Mouse (Mus musculus): Measurements from ENCODE around the gene Havcr2.
"Not testable (repeated sequence)": the region's sequence is repeated elsewhere in the genome, so short reads cannot be mapped to it uniquely, and the experiment has no call there.

The Havcr2 gene

DNA sequence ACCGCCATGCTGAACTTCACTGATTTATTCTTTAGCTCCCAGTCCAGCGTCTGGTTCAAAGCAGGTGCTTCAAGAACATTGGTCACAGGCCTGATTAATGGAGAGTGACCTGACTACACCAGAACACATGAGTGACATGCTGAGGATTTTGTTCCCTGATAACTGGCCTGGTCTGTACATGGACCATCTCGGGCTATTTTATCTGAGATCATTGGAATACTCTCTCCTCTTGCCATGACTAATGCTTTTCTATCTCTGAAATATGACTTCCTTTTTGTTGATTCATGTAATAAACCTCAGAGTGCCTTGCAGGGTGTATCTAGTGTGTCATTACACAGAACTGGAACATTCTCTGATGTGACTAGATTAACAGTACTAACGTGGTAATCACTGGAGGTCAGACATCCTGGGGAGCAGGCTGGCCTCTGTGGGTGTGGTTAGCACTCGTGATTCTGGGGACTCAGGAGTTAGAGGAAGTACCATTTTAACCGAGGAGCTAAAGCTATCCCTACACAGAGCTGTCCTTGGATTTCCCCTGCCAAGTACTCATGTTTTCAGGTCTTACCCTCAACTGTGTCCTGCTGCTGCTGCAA is at the start of gene Havcr2:
Gene Havcr2 (plus strand): TSS at position 483 of the 593 bp plus-strand sequence.
- Histone ChIP-seq H3K36me3 (ENCODE audit: control insufficient read depth, insufficient read depth, low read length, poor library complexity, severe bottlenecking) (no peaks in the 10 kb centered on the region), H3K27me3 (ENCODE audit: control insufficient read depth, insufficient read depth, low read length, poor library complexity, severe bottlenecking) (no peaks in the 10 kb centered on the region)
- DNase-seq (ENCODE audit: low read depth, low spot score) = peak; percentile 30

DNA sequence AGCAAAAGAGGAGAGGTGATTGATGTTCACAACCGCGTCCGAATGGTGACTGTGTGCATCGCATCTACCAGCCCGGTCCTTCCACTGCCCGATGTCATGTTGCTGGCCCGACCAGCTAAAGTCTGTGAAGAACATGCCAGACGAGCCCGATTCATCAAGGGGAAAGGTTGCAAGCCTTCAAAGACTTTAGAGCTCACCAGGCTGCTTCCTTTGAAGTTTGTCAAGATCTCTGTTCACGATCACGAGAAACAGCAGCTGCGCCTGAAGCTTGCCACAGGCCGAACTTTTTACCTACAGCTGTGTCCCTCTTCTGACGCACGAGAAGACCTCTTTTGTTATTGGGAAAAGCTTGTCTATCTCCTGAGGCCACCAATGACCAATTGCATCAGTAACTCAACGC is 49.7 kb upstream of the Havcr2 start:
- H3K27me3 ChIP-seq (ENCODE audit: control insufficient read depth, insufficient read depth, low read length, poor library complexity, severe bottlenecking) = no peaks in the 10 kb centered on the region
- DNase-seq (ENCODE audit: low read depth, low spot score) = no peak
- no peaks in the 10 kb centered on the region for H3K36me3 ChIP-seq (ENCODE audit: control insufficient read depth, insufficient read depth, low read length, poor library complexity, severe bottlenecking)

DNA sequence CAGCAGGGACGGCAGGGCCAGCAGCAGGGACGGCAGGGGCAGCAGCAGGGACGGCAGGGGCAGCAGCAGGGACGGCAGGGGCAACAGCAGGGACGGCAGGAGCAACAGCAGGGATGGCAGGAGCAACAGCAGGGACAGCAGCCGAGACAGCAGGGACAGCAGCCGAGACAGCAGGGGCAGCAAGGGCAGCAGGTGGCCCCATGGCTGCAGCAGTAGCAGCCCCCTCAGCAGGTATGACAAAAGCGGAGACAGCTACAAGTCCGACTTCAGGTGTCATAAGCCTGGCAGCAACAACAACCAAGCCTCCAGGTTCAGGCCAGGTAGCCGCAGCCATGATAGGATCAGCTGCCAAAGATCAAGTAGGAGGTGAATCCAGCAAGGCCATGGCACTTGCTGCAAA is 48.0 kb upstream of the Havcr2 start:
- Histone ChIP-seq H3K36me3 (ENCODE audit: control insufficient read depth, insufficient read depth, low read length, poor library complexity, severe bottlenecking) (no peaks in the 10 kb centered on the region), H3K27me3 (ENCODE audit: control insufficient read depth, insufficient read depth, low read length, poor library complexity, severe bottlenecking) (no peaks in the 10 kb centered on the region)
- no peak for DNase-seq (ENCODE audit: low read depth, low spot score)

DNA sequence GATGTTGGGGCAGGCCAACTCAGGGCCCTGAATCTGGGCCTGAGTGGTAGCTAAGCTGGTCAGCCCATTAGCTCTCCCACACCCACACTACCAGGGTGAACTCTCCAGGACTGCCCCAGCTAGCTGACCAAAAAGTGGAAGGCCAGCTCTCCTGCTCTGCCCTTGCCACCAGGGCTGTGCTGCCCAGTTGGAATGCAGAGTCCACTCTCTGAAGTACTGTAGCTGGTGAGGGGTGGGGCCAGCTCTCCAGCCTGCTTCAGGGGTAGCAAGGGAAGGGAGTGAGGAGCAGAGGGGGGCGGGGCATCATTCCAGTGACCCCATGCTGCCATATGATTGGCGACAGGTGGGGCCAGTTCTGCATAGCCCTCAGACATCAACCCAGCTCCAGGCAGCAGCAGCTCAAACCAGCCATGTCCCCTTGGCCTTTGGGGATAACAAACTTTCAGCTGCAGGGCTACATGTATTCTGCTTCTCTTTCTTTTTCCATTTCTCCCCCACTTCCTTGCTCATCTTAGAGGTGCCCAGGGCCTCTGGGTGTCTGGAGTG is 44.6 kb upstream of the Havcr2 start:
- DNase-seq (ENCODE audit: low read depth, low spot score) = no peak
- Histone ChIP-seq H3K27me3 (ENCODE audit: control insufficient read depth, insufficient read depth, low read length, poor library complexity, severe bottlenecking) (no peaks in the 10 kb centered on the region), H3K36me3 (ENCODE audit: control insufficient read depth, insufficient read depth, low read length, poor library complexity, severe bottlenecking) (no peaks in the 10 kb centered on the region)

DNA sequence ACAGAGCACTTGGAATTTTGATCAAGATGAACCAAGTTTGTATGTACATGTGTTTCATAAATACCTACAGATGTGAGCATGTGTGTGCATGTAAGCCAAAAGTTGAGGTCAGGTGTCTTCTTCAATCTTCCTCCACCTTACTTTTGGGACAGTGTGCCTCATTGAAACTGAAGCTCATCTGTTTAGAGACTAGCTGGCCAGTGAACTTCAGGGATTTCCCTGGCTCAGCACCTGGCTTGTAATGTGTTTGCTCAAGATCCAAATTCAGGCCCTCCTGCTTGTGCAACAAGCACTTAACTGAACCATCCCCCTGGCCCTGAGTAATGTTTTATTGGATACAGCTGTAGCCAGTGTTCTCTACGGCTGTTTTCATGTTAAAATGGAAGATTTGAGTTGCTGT is 36.3 kb upstream of the Havcr2 start:
- no peaks in the 10 kb centered on the region for H3K27me3 ChIP-seq (ENCODE audit: control insufficient read depth, insufficient read depth, low read length, poor library complexity, severe bottlenecking)
- no peaks in the 10 kb centered on the region for H3K36me3 ChIP-seq (ENCODE audit: control insufficient read depth, insufficient read depth, low read length, poor library complexity, severe bottlenecking)
- no peak for DNase-seq (ENCODE audit: low read depth, low spot score)

DNA sequence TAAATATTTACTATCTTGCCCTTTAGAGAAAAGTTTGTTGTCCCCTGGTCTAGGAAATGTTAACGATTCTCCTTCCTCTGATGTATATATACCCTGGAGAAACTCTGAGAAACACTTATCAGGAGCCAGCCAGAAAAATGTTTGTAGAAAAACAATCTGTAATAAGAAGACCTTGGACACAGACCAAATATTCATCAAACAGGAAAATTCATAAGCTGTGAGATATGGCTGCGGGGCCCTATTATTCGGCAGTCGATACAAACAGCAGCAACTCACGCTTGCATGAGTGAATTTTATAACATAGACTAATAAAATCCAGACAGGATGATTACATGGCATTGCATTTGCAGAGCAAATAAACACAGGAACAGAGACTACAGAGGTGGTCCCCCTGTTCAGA is 35.9 kb upstream of the Havcr2 start:
- no peak for DNase-seq (ENCODE audit: low read depth, low spot score)
- H3K36me3 ChIP-seq (ENCODE audit: control insufficient read depth, insufficient read depth, low read length, poor library complexity, severe bottlenecking) = no peaks in the 10 kb centered on the region
- no peaks in the 10 kb centered on the region for H3K27me3 ChIP-seq (ENCODE audit: control insufficient read depth, insufficient read depth, low read length, poor library complexity, severe bottlenecking)

DNA sequence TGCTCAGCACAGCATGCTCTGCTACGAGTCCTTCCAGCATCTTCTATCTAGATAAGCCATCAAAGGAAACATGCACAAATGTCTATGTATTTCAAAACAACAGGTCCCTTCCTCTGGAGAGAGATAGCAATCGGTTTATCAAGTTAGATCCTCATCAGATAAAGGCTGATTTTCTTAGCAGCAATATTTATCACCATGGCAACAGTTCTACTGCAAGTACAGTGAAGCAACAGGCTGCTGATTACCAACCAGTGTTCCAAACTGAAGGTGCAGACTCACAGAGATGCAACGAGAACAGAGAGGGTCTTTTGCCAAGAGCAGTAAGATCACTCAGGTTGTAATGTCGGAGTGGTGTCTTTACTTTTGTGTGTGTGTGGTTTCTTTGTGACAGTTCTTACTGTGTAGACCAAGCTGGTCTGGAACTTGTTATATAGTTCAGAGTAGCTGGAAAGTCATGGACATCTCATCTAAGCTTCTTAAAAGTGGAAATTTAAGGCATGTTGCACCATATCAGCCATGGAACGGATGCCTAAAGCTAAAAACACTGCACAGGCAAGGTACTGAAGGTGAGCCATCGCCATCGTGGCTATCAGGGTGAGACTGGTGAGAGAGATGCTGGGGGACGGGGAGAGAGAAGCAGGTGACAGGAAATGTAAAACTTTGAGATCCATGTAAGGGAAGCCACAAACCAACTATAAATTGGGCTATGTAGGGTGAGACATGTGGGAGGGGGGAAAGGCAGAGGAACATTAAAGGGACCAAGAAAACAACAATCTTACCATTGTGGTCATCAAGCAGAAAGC is 33.4 kb upstream of the Havcr2 start:
- H3K27me3 ChIP-seq (ENCODE audit: control insufficient read depth, insufficient read depth, low read length, poor library complexity, severe bottlenecking) = no peaks in the 10 kb centered on the region
- no peak for DNase-seq (ENCODE audit: low read depth, low spot score)
- H3K36me3 ChIP-seq (ENCODE audit: control insufficient read depth, insufficient read depth, low read length, poor library complexity, severe bottlenecking) = no peaks in the 10 kb centered on the region

DNA sequence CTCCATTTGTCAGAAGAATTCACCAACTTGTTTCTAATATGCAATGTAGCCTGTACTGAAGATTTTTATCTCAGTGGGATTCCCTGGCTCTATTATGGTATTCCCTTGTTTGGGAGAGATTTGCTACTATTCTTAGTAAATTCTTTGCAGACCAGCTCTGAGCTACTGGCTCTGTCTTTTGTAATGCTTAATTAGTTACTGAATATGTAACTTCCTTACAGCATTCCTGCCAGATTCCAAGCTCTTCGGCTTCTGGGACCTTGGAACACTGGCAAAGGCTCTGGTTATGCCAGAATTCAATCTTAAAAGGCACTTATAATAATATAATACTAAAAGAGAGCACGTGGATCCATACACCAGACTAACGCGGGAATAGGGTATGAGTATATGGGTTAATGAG is 26.6 kb upstream of the Havcr2 start:
- H3K27me3 ChIP-seq (ENCODE audit: control insufficient read depth, insufficient read depth, low read length, poor library complexity, severe bottlenecking); H3K36me3 ChIP-seq (ENCODE audit: control insufficient read depth, insufficient read depth, low read length, poor library complexity, severe bottlenecking); DNase-seq (ENCODE audit: low read depth, low spot score): not testable (repeated sequence)

DNA sequence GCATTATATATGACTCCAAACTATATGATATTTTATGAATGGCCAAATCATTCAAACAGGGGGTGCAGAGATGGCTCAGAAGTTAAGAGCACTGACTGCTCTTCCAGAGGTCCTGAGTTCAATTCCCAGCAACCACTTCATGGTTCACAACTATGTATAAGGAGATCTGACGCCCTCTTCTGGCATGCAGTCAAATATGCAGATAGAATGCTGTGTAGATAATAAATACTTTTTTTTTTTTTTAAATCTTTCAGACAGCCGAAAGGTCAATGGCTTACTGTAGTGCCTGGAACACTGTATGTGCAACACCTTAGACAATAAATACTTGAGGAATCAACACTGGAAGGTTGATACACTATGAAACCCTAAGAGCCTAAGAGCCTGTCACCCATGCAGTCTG is 24.6 kb upstream of the Havcr2 start:
- no peak for DNase-seq (ENCODE audit: low read depth, low spot score)
- H3K36me3 ChIP-seq (ENCODE audit: control insufficient read depth, insufficient read depth, low read length, poor library complexity, severe bottlenecking) = no peaks in the 10 kb centered on the region
- no peaks in the 10 kb centered on the region for H3K27me3 ChIP-seq (ENCODE audit: control insufficient read depth, insufficient read depth, low read length, poor library complexity, severe bottlenecking)

DNA sequence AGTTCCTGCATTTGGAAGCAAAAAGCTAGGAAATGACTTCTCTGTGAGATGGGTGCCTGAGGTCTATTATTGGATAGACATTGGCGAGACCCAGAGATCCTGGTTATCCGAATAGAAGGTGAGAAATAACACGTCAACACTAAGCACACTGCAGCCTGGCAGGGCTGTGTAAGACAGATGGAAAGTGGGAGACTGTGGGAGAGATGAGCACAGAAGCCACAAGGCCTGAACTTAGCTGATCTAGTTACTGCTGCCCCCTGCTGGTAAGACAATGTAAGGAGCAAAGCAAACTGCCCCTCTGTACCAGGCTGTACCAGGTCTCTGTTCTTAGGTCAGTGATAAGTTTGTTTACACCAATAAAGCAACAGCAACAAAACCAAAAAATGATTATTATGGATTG is 23.6 kb upstream of the Havcr2 start:
- peak; percentile 92 for DNase-seq (ENCODE audit: low read depth, low spot score)
- Histone ChIP-seq H3K36me3 (ENCODE audit: control insufficient read depth, insufficient read depth, low read length, poor library complexity, severe bottlenecking) (no peaks in the 10 kb centered on the region), H3K27me3 (ENCODE audit: control insufficient read depth, insufficient read depth, low read length, poor library complexity, severe bottlenecking) (no peaks in the 10 kb centered on the region)

DNA sequence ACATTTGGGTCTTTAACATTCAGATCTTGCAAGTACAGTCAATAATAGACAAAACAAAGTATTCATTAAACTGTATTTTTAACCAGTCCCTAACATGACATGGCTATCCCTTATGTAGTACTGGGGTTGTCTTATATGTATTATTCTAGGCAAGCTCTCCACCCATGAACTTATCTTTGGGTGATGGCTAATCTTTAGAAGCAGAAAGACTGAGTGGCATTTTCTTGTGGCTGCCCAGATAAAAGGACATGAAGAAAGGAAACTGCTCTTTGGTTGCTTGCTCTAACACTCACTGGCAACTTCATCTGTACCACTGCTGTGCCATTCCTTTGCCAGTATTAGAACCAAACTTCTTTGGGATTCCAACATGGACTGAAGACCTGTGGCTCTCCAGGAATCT is 19.4 kb upstream of the Havcr2 start:
- Histone ChIP-seq H3K36me3 (ENCODE audit: control insufficient read depth, insufficient read depth, low read length, poor library complexity, severe bottlenecking) (peaks cover 2% of the 10 kb centered on the region; the same call in 1 of the 2 replicates), H3K27me3 (ENCODE audit: control insufficient read depth, insufficient read depth, low read length, poor library complexity, severe bottlenecking) (no peaks in the 10 kb centered on the region)
- no peak for DNase-seq (ENCODE audit: low read depth, low spot score)

DNA sequence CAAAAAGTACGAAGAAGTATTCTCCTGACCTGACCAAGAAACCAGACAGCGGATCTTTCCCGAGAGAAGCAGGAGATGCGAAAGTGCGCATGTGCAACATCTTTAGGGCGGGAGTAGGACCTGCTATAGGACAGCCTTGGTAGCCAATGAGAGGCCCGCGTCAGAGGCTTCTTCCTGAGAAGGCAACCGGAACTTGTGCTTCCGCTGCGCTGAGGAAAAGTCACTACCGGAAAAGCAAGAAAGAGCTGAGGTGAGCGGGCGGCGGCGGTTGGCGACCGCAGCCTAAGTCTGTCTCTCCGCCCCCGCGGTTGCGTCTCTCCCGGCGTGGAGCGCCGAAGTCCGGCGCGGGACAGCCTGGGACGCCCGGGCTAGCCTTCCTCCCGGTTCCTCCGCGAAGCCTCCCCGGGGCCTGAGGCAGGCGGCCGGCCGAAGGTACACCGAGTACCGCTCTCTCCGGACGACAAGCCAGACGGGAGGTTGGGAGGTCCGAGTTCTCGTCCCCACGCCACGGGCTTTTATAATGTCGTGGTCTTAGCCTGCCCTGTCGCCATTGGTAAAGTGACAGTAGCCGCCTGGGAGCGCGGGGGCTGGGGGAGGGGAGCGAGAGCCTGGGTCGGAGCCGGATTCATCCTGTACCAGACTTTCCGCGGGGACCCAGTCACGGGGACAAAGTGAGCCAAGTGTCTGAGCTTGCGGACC is 17.8 kb upstream of the Havcr2 start, which contains the start of gene Med7:
Gene Med7 (plus strand): TSS at position 166 of the 699 bp plus-strand sequence.
- Histone ChIP-seq H3K27me3 (ENCODE audit: control insufficient read depth, insufficient read depth, low read length, poor library complexity, severe bottlenecking) (no peaks in the 10 kb centered on the region), H3K36me3 (ENCODE audit: control insufficient read depth, insufficient read depth, low read length, poor library complexity, severe bottlenecking) (peaks cover 6% of the 10 kb centered on the region; the same call in 1 of the 2 replicates)
- peak; percentile 96 for DNase-seq (ENCODE audit: low read depth, low spot score)

DNA sequence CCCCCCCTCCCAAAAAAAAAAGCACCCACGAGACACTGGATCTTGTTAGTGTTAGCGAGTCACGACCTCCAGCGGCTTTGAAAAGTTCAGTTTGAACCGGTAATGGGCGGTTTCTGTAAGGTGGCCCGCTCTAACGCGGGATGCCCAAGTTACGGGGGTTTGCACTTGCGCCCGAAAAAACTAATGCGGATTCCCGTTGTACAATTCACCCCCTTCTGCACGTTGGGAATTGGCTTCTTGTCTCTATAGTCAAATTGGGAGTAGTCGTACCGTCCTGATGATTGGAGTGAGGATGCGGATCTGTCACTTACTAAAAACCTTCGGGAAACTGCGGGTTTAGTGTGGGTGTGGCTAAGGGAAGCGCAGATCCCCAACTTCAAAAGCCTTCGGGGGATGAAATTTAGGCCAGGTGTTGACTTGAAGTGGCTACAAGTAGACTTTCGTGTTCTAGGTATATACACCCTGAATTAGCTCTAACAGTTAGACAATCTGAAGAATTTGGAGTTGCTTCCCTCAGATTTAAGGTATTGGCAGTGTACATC is 17.2 kb upstream of the Havcr2 start:
- Histone ChIP-seq H3K36me3 (ENCODE audit: control insufficient read depth, insufficient read depth, low read length, poor library complexity, severe bottlenecking) (peaks cover 6% of the 10 kb centered on the region; the same call in 1 of the 2 replicates), H3K27me3 (ENCODE audit: control insufficient read depth, insufficient read depth, low read length, poor library complexity, severe bottlenecking) (no peaks in the 10 kb centered on the region)
- peak; percentile 73 for DNase-seq (ENCODE audit: low read depth, low spot score)

DNA sequence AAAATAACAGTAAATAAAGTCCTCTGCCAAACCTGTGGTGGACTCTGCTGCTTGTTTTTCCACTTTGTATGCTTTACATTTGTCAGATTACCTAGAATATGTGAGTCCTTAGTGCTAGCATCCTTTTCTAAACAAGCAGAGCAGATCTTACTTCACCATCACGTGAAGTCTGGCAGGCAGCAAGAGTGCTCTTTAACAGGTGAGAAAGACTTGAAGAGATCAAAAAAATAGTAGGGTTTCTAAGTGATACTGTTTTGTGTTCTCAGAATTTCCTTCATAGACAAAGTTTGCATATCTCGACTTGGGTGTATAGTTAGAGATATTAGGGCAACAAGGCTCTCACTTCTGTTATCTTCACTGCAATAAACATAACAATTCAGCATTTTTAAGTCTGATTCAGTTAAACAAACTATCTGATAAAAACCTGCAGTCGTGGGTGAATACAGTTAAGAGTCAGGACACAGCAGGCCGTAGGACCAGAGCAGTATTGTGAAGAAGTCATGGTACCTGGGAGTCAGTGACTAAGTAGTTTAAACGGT is 15.7 kb upstream of the Havcr2 start:
- DNase-seq (ENCODE audit: low read depth, low spot score) = no peak
- Histone ChIP-seq H3K36me3 (ENCODE audit: control insufficient read depth, insufficient read depth, low read length, poor library complexity, severe bottlenecking) (peaks cover 6% of the 10 kb centered on the region; the same call in 1 of the 2 replicates), H3K27me3 (ENCODE audit: control insufficient read depth, insufficient read depth, low read length, poor library complexity, severe bottlenecking) (no peaks in the 10 kb centered on the region)
